Comparison of ENCODE assay signal across 27 mouse cellular contexts in the genomic region with DNA sequence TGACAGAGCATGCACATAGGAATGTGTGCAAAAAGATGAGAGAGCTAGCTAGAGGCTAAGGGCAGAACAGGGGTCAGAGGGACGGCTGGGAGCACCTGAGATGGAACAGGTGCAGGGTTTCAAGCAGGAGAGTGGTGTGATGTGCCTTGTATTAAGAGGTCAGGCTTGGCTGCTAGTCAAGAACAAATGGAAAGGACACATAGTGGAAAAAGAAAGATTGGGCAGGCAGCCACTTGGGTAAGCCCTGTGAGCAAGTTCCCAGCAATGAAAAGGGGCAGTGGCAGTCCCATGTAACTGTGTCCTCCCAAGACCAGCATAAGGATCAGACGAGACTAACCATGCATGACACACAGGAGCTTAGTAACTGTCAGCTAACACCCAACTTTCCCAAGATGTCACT. TPM values are rescaled to one million over a fixed set of nuclear protein-coding genes. Genes with fewer than 3 reads are reported as not detected.
DNase-seq lines count a peak whose midpoint lies in the region; ATAC-seq and TF ChIP-seq lines count a peak whose summit lies in the region.
"Had no signal": no experiment of that assay in that cellular context is flagged by ENCODE, and none has a peak within 500 bp of the region (broad histone marks: within the 10 kb centered on the region; RNA-seq: fewer than 3 reads in every experiment).

No protein-coding gene starts in this region.

- H3K4me2 ChIP-seq in kidney, postnatal 0 days (ENCODE audit: low read length): no peak overlapping the region
- H3K4me2 ChIP-seq in kidney, embryonic 16.5 days (replicated peaks; ENCODE audit: low read depth, low read length): no peak overlapping the region
- H3K4me2 ChIP-seq: forebrain, embryonic 13.5 days; hindbrain, embryonic 15.5 days; limb, embryonic 12.5 days; liver, embryonic 12.5 days; midbrain, embryonic 12.5 days; neural tube, embryonic 12.5 days had no signal

- H3K36me3 ChIP-seq in heart, embryonic 10.5 days: no peaks in the 10 kb centered on the region
- no peaks in the 10 kb centered on the region for H3K36me3 ChIP-seq in kidney, postnatal 0 days (ENCODE audit: insufficient read depth, low read length)
- no peaks in the 10 kb centered on the region for H3K36me3 ChIP-seq in kidney, embryonic 16.5 days (ENCODE audit: insufficient read depth, low read length)
- no peaks in the 10 kb centered on the region for H3K36me3 ChIP-seq in midbrain, embryonic 10.5 days
- H3K36me3 ChIP-seq: hindbrain, embryonic 15.5 days; limb, embryonic 12.5 days; liver, embryonic 12.5 days; midbrain, embryonic 12.5 days; neural tube, embryonic 12.5 days had no signal

- no peak for TF ChIP-seq CTCF in cerebellum, adult 2 months (IDR thresholded peaks at IDR 0.05; ENCODE audit: borderline replicate concordance, insufficient read depth, low read depth, low read length)
- no peak for TF ChIP-seq CTCF in kidney, postnatal 0 days (IDR thresholded peaks at IDR 0.05; ENCODE audit: low read depth)

- 16% methylated on average over 2 of the region's 2 CpGs for WGBS in cerebellum, adult 2 months
- 73% methylated on average over 2 of the region's 2 CpGs for WGBS in heart, embryonic 10.5 days
- 42% methylated on average over 2 of the region's 2 CpGs for WGBS in kidney, postnatal 0 days
- WGBS in kidney, embryonic 16.5 days: 34% methylated on average over 2 of the region's 2 CpGs
- 69% methylated on average over 2 of the region's 2 CpGs for WGBS in midbrain, embryonic 10.5 days

- no peak for ATAC-seq in kidney, postnatal 0 days (replicated peaks; ENCODE audit: low FRiP score, low read depth)
- no peak for ATAC-seq in kidney, embryonic 16.5 days (ENCODE audit: low FRiP score, low TSS enrichment)
- ATAC-seq: CD4-positive, CD25-positive, alpha-beta regulatory T cell, adult 4 months; forebrain, embryonic 13.5 days; inflammation-experienced regulatory T-cells, adult 6 months; liver, embryonic 12.5 days; liver, postnatal 0 days had no signal

- no peak for TF ChIP-seq POLR2A in cerebellum, adult 2 months (IDR thresholded peaks at IDR 0.05; ENCODE audit: borderline replicate concordance, insufficient read depth, low read length)

- no peak overlapping the region for H3K4me3 ChIP-seq in cerebellum, adult 2 months (replicated peaks; ENCODE audit: insufficient read depth, low read depth, low read length)
- H3K4me3 ChIP-seq in heart, embryonic 10.5 days: no peak overlapping the region
- H3K4me3 ChIP-seq in kidney, postnatal 0 days (replicated peaks; ENCODE audit: low read depth, low read length): no peak overlapping the region
- no peak overlapping the region for H3K4me3 ChIP-seq in kidney, embryonic 16.5 days (ENCODE audit: low read length)
- H3K4me3 ChIP-seq in midbrain, embryonic 10.5 days: no peak overlapping the region
- H3K4me3 ChIP-seq: forebrain, embryonic 13.5 days; hindbrain, embryonic 15.5 days; layer of hippocampus, adult 2 months; left cerebral cortex, adult 2 months; limb, embryonic 12.5 days; liver, embryonic 12.5 days; midbrain, embryonic 12.5 days; myocyte; neural tube, embryonic 12.5 days had no signal

- peaks cover 50% of the 10 kb centered on the region for H3K4me1 ChIP-seq in cerebellum, adult 2 months (ENCODE audit: control insufficient read depth, insufficient read depth, low read length)
- H3K4me1 ChIP-seq in heart, embryonic 10.5 days: peaks cover 13% of the 10 kb centered on the region
- no peaks in the 10 kb centered on the region for H3K4me1 ChIP-seq in kidney, postnatal 0 days (replicated peaks; ENCODE audit: insufficient read depth, low read length)
- no peaks in the 10 kb centered on the region for H3K4me1 ChIP-seq in kidney, embryonic 16.5 days (ENCODE audit: insufficient read depth, low read length)
- H3K4me1 ChIP-seq in midbrain, embryonic 10.5 days: peaks cover 9% of the 10 kb centered on the region
- H3K4me1 ChIP-seq: forebrain, embryonic 13.5 days; hindbrain, embryonic 15.5 days; liver, embryonic 12.5 days; neural tube, embryonic 12.5 days had no signal

- H3K27ac ChIP-seq in cerebellum, adult 2 months (ENCODE audit: insufficient read depth, low read length): peak overlapping the region; percentile 59; the same call in 1 of the 2 replicates
- no peak overlapping the region for H3K27ac ChIP-seq in heart, embryonic 10.5 days
- H3K27ac ChIP-seq in kidney, postnatal 0 days: no peak overlapping the region
- H3K27ac ChIP-seq in kidney, embryonic 16.5 days (ENCODE audit: low read length): no peak overlapping the region
- H3K27ac ChIP-seq in midbrain, embryonic 10.5 days (replicated peaks): no peak overlapping the region
- H3K27ac ChIP-seq: forebrain, embryonic 13.5 days; hindbrain, embryonic 15.5 days; layer of hippocampus, adult 2 months; left cerebral cortex, adult 2 months; limb, embryonic 12.5 days; liver, embryonic 12.5 days; midbrain, embryonic 12.5 days; neural tube, embryonic 12.5 days had no signal

- peak in 1 of 2 experiments; percentile 64 for DNase-seq in cerebellum, adult 2 months
- no peak for DNase-seq in cerebellum, adult 8-10 months
- peak; percentile 55 to 69 for DNase-seq in heart, adult 18-20 months
- no peak for DNase-seq in heart, embryonic 10.5 days (ENCODE audit: low spot score)
- DNase-seq in kidney, postnatal 0 days (ENCODE audit: low spot score): peak; percentile 8
- no peak for DNase-seq in midbrain, embryonic 10.5 days (ENCODE audit: low spot score)
- DNase-seq: adrenal gland, postnatal 10 days; gastrocnemius, postnatal 25 days; kidney, adult 11 months; kidney, postnatal 36 days; liver, postnatal 0 days; lung, postnatal 36 days; right cerebral cortex, adult 18-20 months; spleen, adult 18-20 months; thymus, postnatal 14 days had no signal

- H3K9me3 ChIP-seq in heart, embryonic 10.5 days: no peaks in the 10 kb centered on the region
- H3K9me3 ChIP-seq in kidney, postnatal 0 days (replicated peaks; ENCODE audit: low read length): no peaks in the 10 kb centered on the region
- H3K9me3 ChIP-seq in kidney, embryonic 16.5 days (ENCODE audit: low read length): no peaks in the 10 kb centered on the region
- no peaks in the 10 kb centered on the region for H3K9me3 ChIP-seq in midbrain, embryonic 10.5 days (replicated peaks)
- H3K9me3 ChIP-seq: forebrain, embryonic 13.5 days; hindbrain, embryonic 15.5 days; limb, embryonic 12.5 days; liver, embryonic 12.5 days; midbrain, embryonic 12.5 days; neural tube, embryonic 12.5 days had no signal

- no peaks in the 10 kb centered on the region for H3K27me3 ChIP-seq in cerebellum, adult 2 months (ENCODE audit: control insufficient read depth, insufficient read depth, low read length)
- no peaks in the 10 kb centered on the region for H3K27me3 ChIP-seq in heart, embryonic 10.5 days (ENCODE audit: insufficient read depth, poor library complexity, severe bottlenecking)
- H3K27me3 ChIP-seq in kidney, postnatal 0 days (ENCODE audit: insufficient read depth, low read length): no peaks in the 10 kb centered on the region
- no peaks in the 10 kb centered on the region for H3K27me3 ChIP-seq in kidney, embryonic 16.5 days (ENCODE audit: insufficient read depth, low read length)
- no peaks in the 10 kb centered on the region for H3K27me3 ChIP-seq in midbrain, embryonic 10.5 days (ENCODE audit: low read depth, poor library complexity, severe bottlenecking)
- H3K27me3 ChIP-seq: hindbrain, embryonic 15.5 days; limb, embryonic 12.5 days; midbrain, embryonic 12.5 days; neural tube, embryonic 12.5 days had no signal

- H3K9ac ChIP-seq in kidney, postnatal 0 days (ENCODE audit: low read depth, low read length): no peak overlapping the region
- no peak overlapping the region for H3K9ac ChIP-seq in kidney, embryonic 16.5 days (replicated peaks; ENCODE audit: low read length)
- H3K9ac ChIP-seq: forebrain, embryonic 13.5 days; hindbrain, embryonic 15.5 days; limb, embryonic 12.5 days; liver, embryonic 12.5 days; liver, postnatal 0 days; midbrain, embryonic 12.5 days; neural tube, embryonic 12.5 days had no signal

RNA-seq across cellular contexts. Expression of a gene that starts 8.9 kb away (rescaled TPM):
- 154 and 173 TPM in 2 replicates for polyA plus RNA-seq in cerebellum, adult 2 months (2012; rRNA removed)
- total RNA-seq in heart, adult 18-20 months (2021): 10 to 100 TPM; 12.2 to 12.7 TPM
- 9.2 and 9.9 TPM in 2 replicates for polyA plus RNA-seq in heart, embryonic 10.5 days (2016; fragmentation: Nextera tagmentation; extraction: Ambion mirVana)
- polyA plus RNA-seq in kidney, postnatal 0 days (2015; fragmentation: Nextera tagmentation; extraction: Ambion mirVana): 4.6 TPM in 2 replicates
- 7.9 and 8.7 TPM in 2 replicates for polyA plus RNA-seq in kidney, embryonic 16.5 days (2015; fragmentation: Nextera tagmentation; extraction: Ambion mirVana)
- 6.0 and 6.1 TPM in 2 replicates for polyA plus RNA-seq in midbrain, embryonic 10.5 days (2016; fragmentation: Nextera tagmentation; extraction: Ambion mirVana)

Comparison
In these comparisons a context has a peak if more than half of its experiments do, and no peak if none do; other contexts are left out.
1. DNase-seq: peak in heart, adult 18-20 months (2 of 2) and kidney, postnatal 0 days (single experiment); none in cerebellum, adult 8-10 months (single experiment), heart, embryonic 10.5 days (single experiment) and midbrain, embryonic 10.5 days (single experiment).
2. RNA of a gene that starts 8.9 kb away (polyA plus RNA-seq): 154 to 173 TPM in cerebellum, adult 2 months; 9.2 to 9.9 TPM in heart, embryonic 10.5 days, 7.9 to 8.7 TPM in kidney, embryonic 16.5 days, 6.0 to 6.1 TPM in midbrain, embryonic 10.5 days and 4.6 TPM in kidney, postnatal 0 days; every median in the first group is over 10 times any median in the second.